Mouse (Mus musculus) heart, embryonic 10.5 days (tissue): ENCODE results near the gene C8b. TPM values are rescaled to one million over a fixed set of nuclear protein-coding genes. Genes with fewer than 3 reads are reported as not detected.

Experiments used
- DNase-seq: peaks from one replicate; pipeline ENCODE4 v3.0.0-alpha.2; 2017; ENCODE audit warnings: low spot score
- H3K27ac ChIP-seq: fragments of 300-500 bp; sonication (generic); 2 replicates; pipeline ENCODE4 v1.5.1; 2016; ENCODE audit warnings: mild to moderate bottlenecking
- H3K27me3 ChIP-seq: fragments of 300-500 bp; sonication (generic); 2 replicates; pipeline ENCODE4 v1.6.1; 2016; ENCODE audit warnings: mild to moderate bottlenecking; ENCODE audit not compliant: poor library complexity, insufficient read depth, severe bottlenecking
- H3K36me3 ChIP-seq: fragments of 300-500 bp; sonication (generic); 2 replicates; pipeline ENCODE4 v1.6.1; 2016; ENCODE audit warnings: mild to moderate bottlenecking, moderate library complexity
- H3K4me1 ChIP-seq: fragments of 300-500 bp; sonication (generic); 2 replicates; pipeline ENCODE4 v1.6.1; 2016; ENCODE audit warnings: mild to moderate bottlenecking
- H3K4me3 ChIP-seq: fragments of 300-500 bp; sonication (generic); 2 replicates; pipeline ENCODE4 v1.5.1; 2016; ENCODE audit warnings: mild to moderate bottlenecking, moderate library complexity
- H3K9me3 ChIP-seq: fragments of 300-500 bp; sonication (generic); 2 replicates; pipeline ENCODE4 v1.6.1; 2016; ENCODE audit warnings: mild to moderate bottlenecking, moderate library complexity
- WGBS: fragments of 180-500 bp; shearing (Covaris S2); methylation state at CpG from one replicate; pipeline ENCODE4 v1.1.7; 2016; 5-methylcytosine and 5-hydroxymethylcytosine counted together
- polyA plus RNA-seq: library from polyadenylated mRNA; unstranded; fragments of >200 nt; fragmentation: Nextera tagmentation; extraction: Ambion mirVana; gene quantifications from 2 replicates; pipeline ENCODE4 v1.2.1, GENCODE M21; 2016

The C8b gene
- polyA plus RNA-seq, 1 experiment from 2014 or later = 0.31 TPM

DNA sequence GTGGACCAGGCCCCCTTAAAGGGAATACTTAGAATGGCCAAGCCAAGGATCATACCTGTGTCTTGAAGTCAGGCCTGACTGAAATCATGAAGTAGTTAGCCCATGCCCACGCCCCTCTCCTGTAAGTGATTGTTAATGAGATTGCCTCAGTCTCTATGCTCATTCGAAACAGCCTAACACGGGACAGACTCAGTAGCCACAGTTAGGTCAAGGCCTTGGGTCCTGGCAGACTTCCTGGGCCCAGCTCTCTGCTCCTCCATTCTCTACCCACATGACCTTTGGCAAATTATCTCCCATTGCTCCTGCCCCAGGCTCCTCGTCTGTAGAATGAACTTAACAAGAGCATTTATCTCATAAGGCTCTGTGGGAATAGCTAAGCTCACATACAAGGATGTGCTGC is 52.9 kb downstream of the C8b start:
- Histone ChIP-seq H3K4me1 (peaks cover 15% of the 10 kb centered on the region; the same call in 1 of the 2 replicates), H3K27ac (no peak overlapping the region)
- 54% methylated on average over 4 of the region's 4 CpGs for WGBS

DNA sequence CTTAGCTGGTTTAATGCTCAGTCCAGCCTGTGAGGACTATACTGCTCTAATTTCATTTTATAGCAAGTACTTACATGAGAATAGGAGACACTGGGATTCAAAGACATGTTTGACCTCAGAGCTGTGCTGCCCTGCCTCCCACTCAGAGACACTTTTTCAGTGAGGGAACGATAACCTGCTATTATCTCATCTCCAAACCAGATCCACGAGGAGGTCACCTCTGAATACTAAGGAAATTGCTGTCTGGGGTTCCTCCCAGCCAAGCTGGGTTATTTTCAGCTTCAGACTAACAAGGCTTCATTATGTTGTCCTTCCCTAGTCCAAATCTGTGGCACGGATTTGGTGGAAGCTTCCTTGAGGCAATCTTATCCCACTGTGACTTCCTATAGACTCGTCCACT is 53.8 kb downstream of the C8b start:
- Histone ChIP-seq H3K4me1 (peaks cover 15% of the 10 kb centered on the region; the same call in 1 of the 2 replicates), H3K36me3 (no peaks in the 10 kb centered on the region), H3K27me3 (no peaks in the 10 kb centered on the region), H3K9me3 (no peaks in the 10 kb centered on the region), H3K4me3 (no peak overlapping the region), H3K27ac (no peak overlapping the region)
- DNase-seq = no peak
- 39% methylated on average over 4 of the region's 4 CpGs for WGBS

More for the DNA sequence above, 52.9 kb downstream of the C8b start:
- no peaks in the 10 kb centered on the region for H3K9me3 ChIP-seq
- H3K27me3 ChIP-seq = no peaks in the 10 kb centered on the region
- no peaks in the 10 kb centered on the region for H3K36me3 ChIP-seq
- no peak overlapping the region for H3K4me3 ChIP-seq
- DNase-seq = no peak

DNA sequence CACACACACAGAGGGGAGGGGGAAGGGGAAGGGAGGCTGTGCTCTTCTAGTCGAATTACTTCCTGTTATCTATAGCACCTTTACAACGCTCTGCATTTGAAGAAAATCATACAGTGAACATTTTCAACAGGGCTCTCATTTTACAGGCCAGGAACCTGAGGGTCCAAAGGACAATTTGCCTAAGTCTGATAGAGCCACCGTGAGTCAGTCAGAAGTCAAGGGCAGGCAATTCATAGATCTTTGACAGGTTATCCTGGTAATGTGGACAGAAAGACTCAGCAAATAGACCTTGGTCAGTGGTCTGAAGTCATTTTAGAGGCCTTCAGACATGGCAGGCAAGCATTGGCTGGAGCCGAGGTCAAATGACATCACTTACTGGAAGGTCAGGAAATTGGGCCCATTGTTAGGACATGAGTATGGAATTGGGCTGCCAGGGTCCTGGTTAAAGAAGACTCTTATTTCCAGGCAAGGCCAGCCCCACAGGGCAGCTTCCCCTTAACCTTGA is 57.5 kb downstream of the C8b start:
- H3K4me3 ChIP-seq = no peak overlapping the region
- DNase-seq = peak; percentile 43
- no peaks in the 10 kb centered on the region for H3K36me3 ChIP-seq
- WGBS = 71% methylated on average over 4 of the region's 4 CpGs
- H3K4me1 ChIP-seq = peaks cover 12% of the 10 kb centered on the region; the same call in 1 of the 2 replicates
- no peaks in the 10 kb centered on the region for H3K9me3 ChIP-seq
- no peaks in the 10 kb centered on the region for H3K27me3 ChIP-seq
- H3K27ac ChIP-seq = no peak overlapping the region

DNA sequence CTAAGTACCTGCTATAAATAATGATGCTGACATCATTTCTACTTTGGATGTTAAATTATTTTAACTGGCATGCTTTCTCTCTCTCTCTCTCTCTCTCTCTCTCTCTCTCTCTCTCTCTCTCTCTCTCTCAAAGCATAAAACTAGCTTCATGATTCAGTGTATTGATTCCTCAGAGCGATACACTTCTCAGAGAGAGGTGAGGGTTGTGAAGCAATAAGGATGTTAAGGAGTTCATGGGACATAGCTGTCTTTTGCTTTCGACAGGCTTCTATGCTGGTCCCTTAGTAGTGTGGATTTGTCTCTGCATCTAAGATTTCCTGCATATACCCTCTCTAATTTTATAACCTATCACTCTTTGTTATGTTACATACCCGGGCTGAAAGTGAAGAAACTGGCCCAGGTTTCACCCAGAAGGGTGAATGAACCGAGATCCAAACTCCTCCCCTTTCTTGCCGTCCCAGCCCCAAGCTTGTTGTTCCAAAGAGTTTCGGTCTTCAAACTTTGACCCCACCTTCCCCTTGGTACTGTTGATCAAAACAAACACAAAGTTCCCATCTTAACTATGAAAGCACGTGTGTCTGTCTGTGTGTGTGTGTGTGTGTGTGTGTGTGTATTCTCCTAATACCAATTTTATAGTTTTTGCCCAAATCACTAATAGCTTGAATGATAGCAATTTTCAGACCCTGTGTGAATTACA is 58.4 kb downstream of the C8b start:
- Histone ChIP-seq H3K27me3 (no peaks in the 10 kb centered on the region; the same call in 1 of the 2 replicates), H3K9me3 (no peaks in the 10 kb centered on the region), H3K27ac (no peak overlapping the region), H3K36me3 (no peaks in the 10 kb centered on the region), H3K4me1 (peaks cover 7% of the 10 kb centered on the region; the same call in 1 of the 2 replicates), H3K4me3 (no peak overlapping the region)
- peak; percentile 16 for DNase-seq
- 78% methylated on average over 7 of the region's 7 CpGs for whole genome bisulfite sequencing

DNA sequence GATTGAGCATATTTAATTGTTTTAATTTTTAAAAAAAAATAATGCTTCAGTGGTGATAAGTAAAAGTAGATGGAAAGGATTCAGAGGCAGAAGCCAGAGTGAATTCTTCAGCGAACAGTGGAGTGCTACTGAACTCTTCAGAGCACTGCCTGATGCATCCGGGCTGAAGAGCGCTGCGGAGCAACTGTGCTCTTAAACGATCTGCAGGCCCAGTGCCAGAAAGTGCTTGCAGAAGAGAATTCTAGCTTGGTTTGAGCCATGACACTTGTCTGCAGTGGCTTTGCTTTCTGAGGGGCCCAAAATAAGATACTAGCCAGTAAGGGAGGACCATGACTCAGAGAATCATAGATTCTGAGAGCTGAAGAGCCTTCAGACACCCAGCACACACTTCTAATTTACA is 62.8 kb downstream of the C8b start:
- Histone ChIP-seq H3K9me3 (no peaks in the 10 kb centered on the region), H3K36me3 (no peaks in the 10 kb centered on the region), H3K4me1 (no peaks in the 10 kb centered on the region), H3K27me3 (no peaks in the 10 kb centered on the region; the same call in 1 of the 2 replicates), H3K4me3 (no peak overlapping the region), H3K27ac (no peak overlapping the region)
- DNase-seq = no peak
- WGBS = 79% methylated on average over 5 of the region's 5 CpGs

DNA sequence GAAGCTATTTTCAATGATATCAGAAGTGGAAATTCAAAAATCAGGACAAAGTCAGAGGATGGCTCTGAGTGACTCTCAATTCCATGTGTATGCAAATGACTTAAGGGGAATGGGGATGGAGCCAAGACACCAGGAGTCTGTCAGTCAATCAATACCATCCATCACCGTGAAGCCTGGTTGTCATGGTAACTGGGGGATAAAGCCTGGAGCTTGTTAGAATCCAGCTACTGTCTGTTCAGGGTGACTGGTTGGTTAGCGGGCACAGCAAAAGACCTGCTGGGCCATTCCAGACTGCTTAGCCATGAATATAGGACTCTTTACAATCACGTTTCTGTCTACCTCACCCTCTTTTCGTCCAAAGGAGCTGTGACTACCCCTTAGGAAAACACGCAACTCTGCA is 69.0 kb downstream of the C8b start:
- Histone ChIP-seq H3K9me3 (no peaks in the 10 kb centered on the region), H3K27ac (no peak overlapping the region), H3K4me3 (no peak overlapping the region), H3K27me3 (no peaks in the 10 kb centered on the region), H3K4me1 (no peaks in the 10 kb centered on the region), H3K36me3 (no peaks in the 10 kb centered on the region)
- WGBS = 56% methylated on average over 5 of the region's 5 CpGs
- DNase-seq = peak; percentile 19

DNA sequence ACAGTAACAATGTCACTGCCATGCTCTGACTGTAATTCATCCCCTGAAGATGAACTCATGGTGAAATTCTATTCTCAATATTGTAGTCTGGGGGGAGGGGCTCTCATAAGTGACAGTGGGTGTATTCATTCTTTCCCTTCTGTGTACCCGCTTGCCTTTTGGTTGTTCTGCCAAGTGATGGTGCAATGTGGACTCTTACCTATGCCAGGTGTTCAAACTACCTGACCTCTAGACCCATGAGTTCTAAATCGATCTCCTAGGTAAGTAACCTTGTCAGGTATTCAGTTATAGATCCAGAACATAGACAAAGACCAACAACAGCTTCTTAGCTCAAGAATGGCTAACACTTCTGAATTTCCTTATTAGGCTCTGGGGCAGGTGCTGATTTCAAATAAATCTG is 72.2 kb downstream of the C8b start:
- Histone ChIP-seq H3K36me3 (no peaks in the 10 kb centered on the region), H3K27me3 (no peaks in the 10 kb centered on the region), H3K27ac (no peak overlapping the region), H3K4me3 (no peak overlapping the region), H3K4me1 (no peaks in the 10 kb centered on the region), H3K9me3 (no peaks in the 10 kb centered on the region)
- WGBS = 81% methylated on average over 2 of the region's 2 CpGs
- DNase-seq = no peak

DNA sequence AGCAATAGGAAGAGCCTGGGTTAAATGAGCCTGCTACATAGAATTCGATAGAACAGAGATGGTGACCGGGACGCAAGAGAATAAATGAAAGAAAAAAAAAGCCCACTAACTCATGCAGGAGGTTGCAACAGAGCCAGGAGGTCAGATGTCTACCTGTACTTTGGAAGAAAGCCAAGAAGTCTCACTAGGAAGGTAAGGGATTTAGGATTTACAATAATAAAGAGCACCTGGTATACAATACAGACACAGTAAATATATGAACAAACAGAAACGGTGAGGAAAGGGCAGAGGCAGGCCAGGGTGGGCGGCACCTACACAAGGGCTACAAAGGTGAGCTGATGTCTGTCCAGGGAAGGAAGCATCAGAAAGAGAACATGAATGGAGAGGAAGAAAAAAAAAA is 76.1 kb downstream of the C8b start:
- WGBS = 92% methylated on average over 5 of the region's 5 CpGs
- H3K27me3 ChIP-seq = no peaks in the 10 kb centered on the region
- H3K27ac ChIP-seq = no peak overlapping the region
- no peaks in the 10 kb centered on the region for H3K4me1 ChIP-seq
- no peak overlapping the region for H3K4me3 ChIP-seq
- no peaks in the 10 kb centered on the region for H3K9me3 ChIP-seq
- H3K36me3 ChIP-seq = no peaks in the 10 kb centered on the region
- no peak for DNase-seq

DNA sequence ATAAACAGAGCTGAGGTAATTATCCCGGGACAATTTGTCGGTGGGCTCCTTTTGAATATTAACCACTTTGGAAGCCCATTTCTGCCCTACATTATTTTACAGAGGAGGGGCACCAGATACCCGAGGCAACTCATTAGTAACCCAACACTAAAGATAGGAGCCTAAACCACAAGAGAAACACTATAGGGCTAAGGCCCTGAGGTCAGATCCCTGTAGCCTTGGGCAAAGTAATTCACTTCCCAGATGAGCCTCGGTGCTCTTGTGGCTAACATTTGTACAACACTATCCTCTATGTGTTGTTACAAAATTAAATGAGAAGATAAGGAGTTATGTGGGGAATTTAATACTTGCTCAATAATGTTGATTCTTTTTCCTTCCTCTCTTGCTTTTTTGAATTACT is 77.4 kb downstream of the C8b start:
- no peak for DNase-seq
- 72% methylated on average over 4 of the region's 4 CpGs for WGBS
- H3K9me3 ChIP-seq = no peaks in the 10 kb centered on the region

More for the DNA sequence above, 77.4 kb downstream of the C8b start:
- no peaks in the 10 kb centered on the region for H3K36me3 ChIP-seq
- H3K4me3 ChIP-seq = no peak overlapping the region
- no peak overlapping the region for H3K27ac ChIP-seq
- H3K27me3 ChIP-seq = no peaks in the 10 kb centered on the region
- H3K4me1 ChIP-seq = no peaks in the 10 kb centered on the region

Other genes starting within 250 kb of the C8b start
- not detected in 2 replicates for gene Gm17662, start 91.0 kb downstream of the C8b start, polyA plus RNA-seq
- gene C8a, start 110.1 kb downstream of the C8b start, polyA plus RNA-seq = 0.14 and 1.1 TPM in 2 replicates
- gene Fyb2, start 147.1 kb downstream of the C8b start, polyA plus RNA-seq = 0.10 and 0.24 TPM in 2 replicates